Mouse (Mus musculus) lung, embryonic 15.5 days (tissue): Measurements from ENCODE around the gene Pbx3. TPM values are rescaled to one million over a fixed set of nuclear protein-coding genes. Genes with fewer than 3 reads are reported as not detected.

Experiments used
- ATAC-seq: fragments of 200-750 bp; cut with Nextera tagmentation; 2 replicates; pipeline ENCODE4 v1.8.0; 2017; ENCODE audit warnings: moderate number of reproducible peaks, borderline replicate concordance; ENCODE audit not compliant: low FRiP score, low TSS enrichment; ENCODE audit errors: extremely low read depth
- H3K27ac ChIP-seq: fragments of 300-500 bp; sonication (generic); 2 replicates; pipeline ENCODE4 v1.5.1; 2015; ENCODE audit warnings: moderate library complexity, mild to moderate bottlenecking, inconsistent platforms
- H3K27me3 ChIP-seq: fragments of 300-500 bp; sonication (generic); 2 replicates; pipeline ENCODE4 v1.6.1; 2015; ENCODE audit warnings: inconsistent platforms
- H3K36me3 ChIP-seq: fragments of 300-500 bp; sonication (generic); 2 replicates; pipeline ENCODE4 v1.6.1; 2015; ENCODE audit warnings: inconsistent platforms
- H3K4me1 ChIP-seq: fragments of 300-500 bp; sonication (generic); 2 replicates; pipeline ENCODE4 v1.6.1; 2015; ENCODE audit warnings: inconsistent platforms
- H3K4me2 ChIP-seq: fragments of 300-500 bp; sonication (generic); 2 replicates; pipeline ENCODE4 v1.6.1; 2015; ENCODE audit warnings: inconsistent platforms, mild to moderate bottlenecking, moderate library complexity
- H3K4me3 ChIP-seq: fragments of 300-500 bp; sonication (generic); 2 replicates; pipeline ENCODE4 v1.5.1; 2015; ENCODE audit warnings: mild to moderate bottlenecking, inconsistent platforms
- H3K9ac ChIP-seq: fragments of 300-500 bp; sonication (generic); 2 replicates; pipeline ENCODE4 v1.6.1; 2015; ENCODE audit warnings: inconsistent platforms
- H3K9me3 ChIP-seq: fragments of 300-500 bp; sonication (generic); 2 replicates; pipeline ENCODE4 v1.6.1; 2016; ENCODE audit warnings: inconsistent platforms
- WGBS: fragments of 180-500 bp; shearing (Covaris S2); methylation state at CpG from one replicate; pipeline ENCODE4 v1.1.7; 2015; 5-methylcytosine and 5-hydroxymethylcytosine counted together
- polyA plus RNA-seq: library from polyadenylated mRNA; unstranded; fragments of >200 nt; fragmentation: Nextera tagmentation; extraction: Ambion mirVana; gene quantifications from 2 replicates; pipeline ENCODE4 v1.2.1, GENCODE M21; 2015

The Pbx3 gene
- polyA plus RNA-seq, 1 experiment from 2014 or later: 28.6 TPM

- Histone ChIP-seq H3K27ac (peak overlapping the region; percentile 80), H3K36me3 (no peaks in the 10 kb centered on the region)
- WGBS: 7% methylated on average over 18 of the region's 18 CpGs
Measured at GRCm38 (mm10) chr2:34249961-34250658, 122.8 kb downstream of the Pbx3 start.

DNA sequence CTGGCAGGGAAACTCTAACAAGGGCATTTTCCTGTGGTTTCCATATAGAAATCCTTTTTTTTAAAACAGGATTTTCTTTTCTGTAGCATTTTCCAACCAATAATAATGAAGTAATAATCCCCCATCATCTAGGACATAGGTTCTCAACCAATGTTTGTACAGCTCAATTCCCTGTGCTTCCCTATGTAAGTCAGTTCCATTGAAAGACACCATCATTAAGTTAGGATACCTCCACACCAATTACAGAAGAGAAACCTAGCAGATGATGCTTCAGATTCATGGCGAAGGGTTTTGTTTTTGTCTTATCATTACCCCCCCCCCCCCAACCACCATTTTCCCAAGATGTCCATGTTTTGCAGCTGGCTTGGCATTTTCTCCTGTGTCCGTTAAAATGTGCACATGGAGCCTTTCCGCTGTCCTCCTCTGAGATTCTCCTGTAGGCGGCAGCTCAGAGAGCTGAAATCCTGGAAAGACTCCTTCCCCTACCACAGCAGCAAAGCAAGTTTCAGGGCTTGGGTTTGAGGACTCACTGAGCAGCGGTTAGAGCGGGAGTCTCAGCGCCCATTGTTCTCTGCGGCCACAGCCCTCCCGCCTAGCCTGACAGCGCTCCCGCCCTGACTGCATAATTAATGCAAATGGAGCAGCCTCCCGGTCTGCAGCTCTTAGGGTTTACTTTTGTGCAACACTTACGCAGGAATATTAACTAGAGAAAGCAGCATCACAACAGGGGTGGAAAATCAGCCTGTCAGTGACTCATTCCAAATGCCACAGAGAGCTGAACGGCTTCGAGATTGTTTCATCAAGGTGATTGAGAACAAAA lies 123.6 kb downstream of the Pbx3 start:
- H3K9ac ChIP-seq: peak overlapping the region; percentile 46

More at GRCm38 (mm10) chr2:34249961-34250658, 122.8 kb downstream of the Pbx3 start:
- Histone ChIP-seq H3K4me2 (peak overlapping the region; percentile 71), H3K9ac (peak overlapping the region; percentile 46), H3K4me1 (peaks cover 36% of the 10 kb centered on the region), H3K4me3 (peak overlapping the region; percentile 49), H3K9me3 (no peaks in the 10 kb centered on the region), H3K27me3 (no peaks in the 10 kb centered on the region)
- peak; percentile 25; the same call in 1 of the 2 replicates for ATAC-seq

DNA sequence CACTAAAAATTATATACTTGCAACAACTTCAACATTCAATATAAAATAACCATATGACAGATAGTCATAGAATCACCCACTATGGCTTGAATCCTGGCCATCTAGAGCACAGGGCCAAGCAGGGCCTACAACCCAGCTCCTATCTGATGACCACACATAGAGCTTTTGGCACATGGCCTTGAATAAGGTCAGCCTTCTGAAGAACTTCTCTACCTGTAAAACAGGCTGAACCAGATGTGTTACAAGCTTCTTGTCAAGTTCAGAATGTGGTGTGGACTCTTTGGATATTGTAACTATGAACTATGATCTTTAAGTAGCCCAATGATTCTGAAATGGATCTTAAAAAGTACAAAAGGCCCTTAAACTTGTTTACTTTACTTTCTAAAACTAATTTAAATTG lies 132.1 kb downstream of the Pbx3 start:
- H3K9me3 ChIP-seq: no peaks in the 10 kb centered on the region
- H3K9ac ChIP-seq: no peak overlapping the region
- H3K4me3 ChIP-seq: no peak overlapping the region
- no peaks in the 10 kb centered on the region for H3K36me3 ChIP-seq
- H3K27ac ChIP-seq: no peak overlapping the region
- no peak for ATAC-seq
- no peak overlapping the region for H3K4me2 ChIP-seq
- H3K27me3 ChIP-seq: no peaks in the 10 kb centered on the region
- H3K4me1 ChIP-seq: peaks cover 1% of the 10 kb centered on the region

More for the DNA sequence above, 123.6 kb downstream of the Pbx3 start:
- WGBS: under 1% methylated on average over 15 of the region's 15 CpGs
- peak; percentile 72; the same call in 1 of the 2 replicates for ATAC-seq
- H3K4me2 ChIP-seq: peak overlapping the region; percentile 71
- no peaks in the 10 kb centered on the region for H3K36me3 ChIP-seq
- peaks cover 28% of the 10 kb centered on the region for H3K4me1 ChIP-seq
- H3K9me3 ChIP-seq: no peaks in the 10 kb centered on the region
- no peaks in the 10 kb centered on the region for H3K27me3 ChIP-seq
- H3K4me3 ChIP-seq: peak overlapping the region; percentile 49
- peak overlapping the region; percentile 80 for H3K27ac ChIP-seq

DNA sequence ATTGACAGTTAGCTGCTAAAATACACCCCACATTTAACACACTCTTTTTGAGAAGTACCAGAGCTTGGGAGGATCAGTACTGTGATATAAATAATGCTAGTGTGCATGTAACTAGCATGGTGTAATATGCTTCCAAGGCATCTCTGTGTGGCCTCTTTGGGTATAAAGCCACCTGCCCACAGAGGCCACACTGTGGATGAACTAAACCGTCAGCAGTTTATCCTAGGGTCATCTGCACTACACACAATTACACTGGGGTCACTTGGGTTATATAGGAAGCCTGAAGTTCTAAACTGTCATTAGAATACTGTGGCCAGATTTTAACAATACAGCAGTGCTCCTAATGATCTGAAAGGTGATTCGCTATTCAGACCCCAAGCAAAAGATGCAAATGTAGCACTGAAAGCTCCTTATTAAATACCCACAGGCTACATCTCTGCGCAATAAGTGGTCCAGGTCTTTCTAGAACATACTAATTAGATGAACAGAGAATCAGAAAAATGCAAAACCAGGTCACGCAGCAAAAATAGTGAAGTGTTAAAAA lies 133.6 kb downstream of the Pbx3 start:
- Histone ChIP-seq H3K4me3 (no peak overlapping the region), H3K4me1 (peaks cover 12% of the 10 kb centered on the region), H3K9ac (no peak overlapping the region), H3K36me3 (no peaks in the 10 kb centered on the region), H3K4me2 (no peak overlapping the region), H3K9me3 (no peaks in the 10 kb centered on the region), H3K27ac (no peak overlapping the region), H3K27me3 (no peaks in the 10 kb centered on the region)
- WGBS: 81% methylated on average over 4 of the region's 4 CpGs
- ATAC-seq: no peak

DNA sequence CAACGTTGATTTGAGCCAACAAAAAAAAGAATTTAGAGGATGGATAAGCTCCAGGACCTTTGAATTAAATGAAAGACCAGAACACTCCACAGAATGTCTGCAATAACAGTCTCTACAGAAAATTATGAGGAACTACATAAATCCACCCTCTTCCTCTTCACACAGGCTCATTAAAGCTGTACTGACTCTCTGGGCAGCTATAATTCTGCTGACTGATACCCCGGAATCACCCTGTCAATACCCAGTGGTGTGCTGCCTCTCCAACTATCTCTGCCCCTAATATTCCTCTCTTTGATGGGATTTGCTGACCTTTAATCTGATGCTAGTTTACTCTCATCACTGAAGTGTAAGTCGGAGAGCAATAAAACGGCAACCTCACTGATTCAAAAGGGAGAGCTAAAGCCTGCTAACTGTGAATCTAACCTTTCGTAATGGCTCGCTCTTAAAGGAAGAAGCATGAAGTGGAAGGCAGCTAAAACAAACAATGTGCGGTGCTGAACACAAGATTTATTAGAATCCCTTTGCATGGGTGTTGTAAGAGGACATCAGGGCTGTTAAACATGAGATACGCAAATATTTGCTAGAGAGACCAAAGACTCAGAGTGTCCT lies 137.4 kb downstream of the Pbx3 start:
- 26% methylated on average over 8 of the region's 8 CpGs for WGBS
- peaks cover 27% of the 10 kb centered on the region for H3K4me1 ChIP-seq
- no peak overlapping the region for H3K4me3 ChIP-seq
- ATAC-seq: no peak
- no peak overlapping the region for H3K27ac ChIP-seq
- H3K9ac ChIP-seq: no peak overlapping the region
- H3K27me3 ChIP-seq: no peaks in the 10 kb centered on the region
- H3K4me2 ChIP-seq: no peak overlapping the region
- no peaks in the 10 kb centered on the region for H3K36me3 ChIP-seq
- H3K9me3 ChIP-seq: no peaks in the 10 kb centered on the region

GRCm38 (mm10) chr2:34234274-34234673 lies 138.7 kb downstream of the Pbx3 start:
- Histone ChIP-seq H3K9ac (no peak overlapping the region), H3K4me3 (no peak overlapping the region), H3K9me3 (no peaks in the 10 kb centered on the region), H3K27me3 (no peaks in the 10 kb centered on the region), H3K4me1 (peaks cover 34% of the 10 kb centered on the region), H3K36me3 (no peaks in the 10 kb centered on the region), H3K4me2 (no peak overlapping the region), H3K27ac (no peak overlapping the region)
- ATAC-seq: no peak
- 14% methylated on average over 1 of the region's 1 CpGs for WGBS

DNA sequence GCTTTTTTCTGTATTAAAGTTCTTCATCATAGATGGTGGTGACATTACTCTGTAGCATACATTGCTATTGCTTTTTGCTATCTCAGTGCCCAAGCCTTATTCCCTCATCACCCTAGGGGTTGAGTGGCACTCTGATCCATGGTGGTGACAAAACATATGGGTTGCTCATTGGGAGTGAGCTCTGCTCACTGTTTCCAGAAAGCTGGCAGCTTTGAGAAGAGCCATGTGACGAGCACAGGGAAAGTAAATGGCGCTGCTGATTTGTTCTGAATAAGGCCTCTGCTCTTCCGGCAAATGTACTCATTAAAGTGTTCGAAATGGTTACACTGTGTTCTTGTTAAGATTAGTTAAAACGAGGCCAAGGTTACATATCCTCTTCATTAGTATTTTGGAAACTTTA lies 139.7 kb downstream of the Pbx3 start:
- Histone ChIP-seq H3K4me2 (no peak overlapping the region), H3K27ac (no peak overlapping the region), H3K4me3 (no peak overlapping the region), H3K36me3 (no peaks in the 10 kb centered on the region), H3K27me3 (no peaks in the 10 kb centered on the region), H3K9me3 (no peaks in the 10 kb centered on the region), H3K4me1 (peaks cover 40% of the 10 kb centered on the region), H3K9ac (no peak overlapping the region)
- no peak for ATAC-seq
- WGBS: 88% methylated on average over 5 of the region's 5 CpGs

DNA sequence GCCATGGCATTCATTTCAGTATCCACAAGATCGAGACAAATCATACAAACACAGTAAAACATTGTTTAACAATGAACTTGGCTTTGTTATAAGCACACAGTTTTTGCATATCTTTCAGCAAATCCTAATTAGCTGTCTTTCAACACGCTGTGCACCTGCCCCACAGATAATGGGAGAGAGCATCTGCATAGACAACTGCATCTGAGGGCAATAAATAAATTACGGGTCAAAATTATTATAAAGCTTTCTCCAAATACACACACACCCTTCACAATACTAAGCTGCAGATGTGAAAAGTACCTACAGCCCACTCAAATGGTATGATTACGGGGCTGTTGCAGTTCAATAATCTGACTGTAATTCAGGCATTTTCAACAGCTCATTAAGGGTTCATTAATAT lies 145.3 kb downstream of the Pbx3 start:
- Histone ChIP-seq H3K36me3 (no peaks in the 10 kb centered on the region), H3K4me1 (peaks cover 29% of the 10 kb centered on the region), H3K4me2 (no peak overlapping the region), H3K27ac (no peak overlapping the region), H3K4me3 (no peak overlapping the region), H3K9ac (no peak overlapping the region), H3K27me3 (no peaks in the 10 kb centered on the region), H3K9me3 (no peaks in the 10 kb centered on the region)
- 82% methylated on average over 4 of the region's 4 CpGs for WGBS
- ATAC-seq: no peak

- H3K27me3 ChIP-seq: no peaks in the 10 kb centered on the region
- H3K9ac ChIP-seq: no peak overlapping the region
- H3K4me1 ChIP-seq: peaks cover 19% of the 10 kb centered on the region; the same call in 1 of the 2 replicates
- WGBS: 37% methylated on average over 6 of the region's 6 CpGs
- no peak overlapping the region for H3K27ac ChIP-seq
- H3K36me3 ChIP-seq: no peaks in the 10 kb centered on the region
- H3K4me3 ChIP-seq: no peak overlapping the region
- H3K4me2 ChIP-seq: no peak overlapping the region
- ATAC-seq: no peak
- H3K9me3 ChIP-seq: no peaks in the 10 kb centered on the region
Measured at GRCm38 (mm10) chr2:34225470-34225869, 147.5 kb downstream of the Pbx3 start.

GRCm38 (mm10) chr2:34221477-34221876 lies 151.5 kb downstream of the Pbx3 start:
- H3K27ac ChIP-seq: no peak overlapping the region
- peaks cover 4% of the 10 kb centered on the region; the same call in 1 of the 2 replicates for H3K4me1 ChIP-seq
- no peak overlapping the region for H3K4me2 ChIP-seq
- H3K9ac ChIP-seq: no peak overlapping the region
- no peak overlapping the region for H3K4me3 ChIP-seq
- no peaks in the 10 kb centered on the region for H3K27me3 ChIP-seq
- no peaks in the 10 kb centered on the region for H3K36me3 ChIP-seq
- no peak for ATAC-seq
- 44% methylated on average over 3 of the region's 3 CpGs for WGBS
- H3K9me3 ChIP-seq: no peaks in the 10 kb centered on the region

DNA sequence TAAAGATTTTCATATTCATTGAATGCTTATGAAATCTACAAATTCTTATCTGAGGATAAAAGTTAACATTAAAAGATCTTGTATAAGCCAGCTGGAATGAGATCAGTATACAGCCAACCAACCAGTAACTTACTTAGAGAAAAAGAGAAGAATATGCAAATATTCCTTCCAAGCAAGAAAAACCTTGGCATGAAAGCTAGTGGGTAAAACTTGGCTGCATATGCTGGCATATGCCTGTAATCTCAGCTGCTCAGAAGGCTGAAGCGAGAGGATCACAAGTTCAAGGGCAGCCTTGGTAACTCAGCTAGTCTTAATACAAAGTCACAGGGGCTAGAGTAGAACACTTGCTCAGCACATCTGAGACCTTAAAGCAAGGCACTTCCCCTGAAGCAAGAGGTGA lies 153.8 kb downstream of the Pbx3 start:
- Histone ChIP-seq H3K9me3 (no peaks in the 10 kb centered on the region), H3K27me3 (no peaks in the 10 kb centered on the region), H3K27ac (no peak overlapping the region), H3K4me1 (no peaks in the 10 kb centered on the region; the same call in 1 of the 2 replicates), H3K36me3 (no peaks in the 10 kb centered on the region), H3K9ac (no peak overlapping the region), H3K4me2 (no peak overlapping the region), H3K4me3 (no peak overlapping the region)
- no peak for ATAC-seq
- WGBS: 95% methylated on average over 1 of the region's 1 CpGs
